ENCODE assay signal across 8 mouse cellular contexts in genomic region chr6:145359470-145360430, GRCm38 (mm10).
DNase-seq lines count a peak whose midpoint lies in the region; ATAC-seq lines count a peak whose summit lies in the region.

No protein-coding gene starts in this region.

- H3K36me3 ChIP-seq in forebrain, embryonic 15.5 days = no peaks in the 10 kb centered on the region
- no peaks in the 10 kb centered on the region for H3K36me3 ChIP-seq in lung, embryonic 15.5 days

- ATAC-seq in forebrain, embryonic 15.5 days (replicated peaks) = peak; percentile 57; the same call in 1 of the 2 replicates
- no peak for ATAC-seq in lung, embryonic 15.5 days (ENCODE audit: borderline replicate concordance, extremely low read depth, low FRiP score, low TSS enrichment)

- H3K27me3 ChIP-seq in forebrain, embryonic 15.5 days = no peaks in the 10 kb centered on the region
- H3K27me3 ChIP-seq in lung, embryonic 15.5 days = no peaks in the 10 kb centered on the region

- peaks cover 2% of the 10 kb centered on the region; the same call in 1 of the 2 replicates for H3K4me1 ChIP-seq in forebrain, embryonic 15.5 days
- peaks cover 16% of the 10 kb centered on the region; the same call in 1 of the 2 replicates for H3K4me1 ChIP-seq in lung, embryonic 15.5 days

- no peaks in the 10 kb centered on the region; the same call in 1 of the 2 replicates for H3K9me3 ChIP-seq in forebrain, embryonic 15.5 days
- H3K9me3 ChIP-seq in lung, embryonic 15.5 days = 0 out of 2 replicates have a peak, but pooled peaks cover 3% of the 10 kb centered on the region

- peak; percentile 38 to 45 for DNase-seq in urinary bladder, postnatal 36 days (ENCODE audit: low spot score in 2 of 2)
- DNase-seq in urinary bladder, adult 18-20 months (ENCODE audit: low spot score in 2 of 2) = no peak
- DNase-seq in brain, adult 2 months (ENCODE audit: low read depth, low spot score) = peak; percentile 80
- DNase-seq in kidney, adult 8-10 months = peak; percentile 28 to 34
- DNase-seq in retina, postnatal 7 days (ENCODE audit: low read depth, low spot score) = peak; percentile 54
- DNase-seq in ovary, postnatal 10 days (ENCODE audit: low spot score) = no peak

- H3K27ac ChIP-seq in forebrain, embryonic 15.5 days (replicated peaks) = no peak overlapping the region
- H3K27ac ChIP-seq in lung, embryonic 15.5 days = no peak overlapping the region

- H3K4me3 ChIP-seq in forebrain, embryonic 15.5 days = no peak overlapping the region
- no peak overlapping the region for H3K4me3 ChIP-seq in lung, embryonic 15.5 days

- WGBS in forebrain, embryonic 15.5 days = 38% methylated on average over 26 of the region's 26 CpGs
- 39% methylated on average over 26 of the region's 26 CpGs for WGBS in lung, embryonic 15.5 days

- peak overlapping the region; percentile 17; the same call in 1 of the 2 replicates for H3K4me2 ChIP-seq in forebrain, embryonic 15.5 days (replicated peaks)
- peak overlapping the region; percentile 42; the same call in 1 of the 2 replicates for H3K4me2 ChIP-seq in lung, embryonic 15.5 days

- H3K9ac ChIP-seq in forebrain, embryonic 15.5 days (replicated peaks) = no peak overlapping the region
- no peak overlapping the region for H3K9ac ChIP-seq in lung, embryonic 15.5 days

Comparison
In these comparisons a context has a peak if more than half of its experiments do, and no peak if none do; other contexts are left out.
1. DNase-seq: peak in urinary bladder, postnatal 36 days (2 of 2), brain, adult 2 months (single experiment), kidney, adult 8-10 months (2 of 2) and retina, postnatal 7 days (single experiment); none in urinary bladder, adult 18-20 months (0 of 2) and ovary, postnatal 10 days (single experiment).